Mouse (Mus musculus) right cerebral cortex, postnatal 14 days (tissue): ENCODE measurements at regions not wholly inside any gene's neighbourhood (a gene's known extent, or its start where the extent isn't known, plus 50 kb on each side); places are given as distances from the start of the nearest gene placed in this dataset.

Experiments used
- DNase-seq: peaks from one replicate; pipeline ENCODE4 v3.0.0; 2022

- DNase-seq, result no peak
Observed at GRCm38 (mm10) chr11:64579826-64580225, 143.4 kb upstream of the F930015N05Rik start.

- DNase-seq, result no peak
Observed at GRCm38 (mm10) chr11:64586056-64586455, 149.6 kb upstream of the F930015N05Rik start.

DNA sequence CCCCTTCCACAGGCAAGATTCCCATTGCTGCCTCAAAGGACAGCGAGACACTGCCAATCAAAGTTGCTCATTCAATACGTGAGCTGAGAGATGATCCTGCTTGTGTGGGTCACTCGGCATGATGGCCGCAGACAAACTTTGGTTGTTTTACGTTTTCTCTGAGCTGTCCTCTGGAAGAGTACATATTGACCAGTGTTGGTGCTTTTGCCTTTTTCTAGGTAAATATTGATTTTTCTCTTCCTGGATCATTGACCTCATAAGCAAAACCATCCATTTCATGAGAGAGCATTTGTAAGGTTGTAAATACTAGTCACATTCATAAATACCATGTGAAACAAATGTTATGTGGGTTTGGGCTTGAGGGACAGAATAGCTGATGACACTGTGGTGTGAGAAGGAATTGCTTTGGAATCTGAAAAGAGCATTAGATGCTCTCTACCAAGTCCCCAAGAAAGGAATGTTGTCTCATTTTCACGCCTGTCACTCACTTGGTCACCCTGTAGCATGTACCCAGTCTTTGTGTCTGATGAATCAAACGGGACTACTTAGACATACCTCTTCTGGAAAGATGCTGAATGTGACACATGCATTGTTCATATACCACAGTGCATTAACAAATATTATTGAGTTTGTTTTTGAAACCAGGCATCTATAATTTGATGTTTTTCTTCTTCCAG is 150.7 kb upstream of the F930015N05Rik start:
- DNase-seq, result no peak

DNA sequence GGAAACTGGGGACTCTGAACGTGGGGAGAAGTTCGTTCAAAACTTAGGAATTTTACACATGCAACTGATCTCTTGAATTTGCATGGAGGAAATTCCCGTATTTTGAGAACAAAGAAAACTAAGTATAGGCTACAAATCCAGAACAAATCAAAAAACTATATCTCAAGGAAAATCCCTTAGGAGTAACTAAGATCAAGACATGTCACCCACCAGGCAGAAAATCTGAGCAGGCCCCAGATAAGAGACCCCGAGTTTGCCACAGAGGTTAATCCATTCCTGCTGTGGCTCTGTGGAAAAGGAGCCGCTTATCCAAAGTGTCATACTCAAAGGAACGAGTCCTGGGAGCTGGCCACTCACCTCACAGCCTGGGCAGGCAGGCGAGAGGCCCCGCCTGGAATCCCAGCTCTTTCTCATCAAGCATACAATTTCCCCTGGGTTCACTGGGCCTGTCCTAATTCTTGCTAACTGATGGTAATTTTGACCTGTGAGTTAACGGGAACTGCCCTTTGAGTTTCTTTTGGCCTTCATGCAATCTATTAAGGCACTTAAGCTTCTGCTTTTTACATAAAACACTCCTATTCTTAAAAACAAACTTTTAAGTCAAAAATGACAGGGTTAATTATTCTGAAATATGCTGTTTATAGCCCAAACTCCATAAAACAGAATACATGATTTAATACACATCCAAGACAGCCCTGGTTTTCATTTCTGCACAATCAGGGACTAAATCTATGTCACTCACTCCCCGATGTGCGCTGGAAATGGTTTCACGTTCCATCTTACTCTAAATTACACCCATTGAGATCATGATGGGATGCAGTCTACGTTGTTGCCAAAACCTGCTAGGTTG is 151.5 kb upstream of the F930015N05Rik start:
- no peak for DNase-seq

- no peak for DNase-seq
Observed at GRCm38 (mm10) chr11:64588601-64588989, 152.1 kb upstream of the F930015N05Rik start.

DNA sequence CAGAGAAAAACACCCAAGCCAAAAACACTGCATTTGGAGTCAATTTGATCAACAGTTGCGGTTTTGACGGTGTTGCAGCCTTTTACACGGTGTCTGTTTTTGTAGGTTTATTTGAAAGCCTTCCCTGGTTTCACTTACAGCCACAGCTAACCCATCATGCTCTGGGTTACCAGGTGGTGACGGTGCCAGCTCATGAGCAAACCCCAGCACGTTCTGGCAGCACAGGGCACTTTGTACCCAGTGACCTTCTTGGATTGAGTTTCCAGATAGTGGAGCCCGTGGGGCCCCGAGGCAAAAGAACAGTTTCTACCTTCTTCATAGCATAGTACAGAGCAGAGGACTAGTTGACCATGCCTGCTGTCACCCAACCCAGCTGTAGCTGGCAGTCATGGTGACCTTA is 152.6 kb upstream of the F930015N05Rik start:
- no peak for DNase-seq

- DNase-seq, result no peak
Observed at GRCm38 (mm10) chr11:64590091-64590490, 153.6 kb upstream of the F930015N05Rik start.

DNA sequence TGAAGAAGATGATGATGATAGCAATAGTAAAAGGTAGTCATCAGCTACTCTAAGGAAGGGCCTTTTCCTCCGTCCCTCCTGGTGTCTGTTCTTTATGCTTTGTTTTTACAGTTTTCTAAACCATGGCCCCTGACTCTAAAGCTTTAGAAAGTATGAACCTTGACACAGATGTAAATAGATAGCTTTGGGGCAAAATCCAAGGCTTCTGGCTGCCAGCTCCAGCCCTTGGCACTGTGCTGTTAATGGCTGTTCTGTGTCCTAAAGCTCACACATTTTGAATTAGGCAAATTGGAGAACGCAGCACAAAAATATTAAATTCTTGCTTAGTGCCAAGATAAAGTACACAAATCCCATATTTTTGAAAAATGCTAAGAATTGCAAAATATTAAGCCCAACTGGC is 155.8 kb upstream of the F930015N05Rik start:
- no peak for DNase-seq

DNA sequence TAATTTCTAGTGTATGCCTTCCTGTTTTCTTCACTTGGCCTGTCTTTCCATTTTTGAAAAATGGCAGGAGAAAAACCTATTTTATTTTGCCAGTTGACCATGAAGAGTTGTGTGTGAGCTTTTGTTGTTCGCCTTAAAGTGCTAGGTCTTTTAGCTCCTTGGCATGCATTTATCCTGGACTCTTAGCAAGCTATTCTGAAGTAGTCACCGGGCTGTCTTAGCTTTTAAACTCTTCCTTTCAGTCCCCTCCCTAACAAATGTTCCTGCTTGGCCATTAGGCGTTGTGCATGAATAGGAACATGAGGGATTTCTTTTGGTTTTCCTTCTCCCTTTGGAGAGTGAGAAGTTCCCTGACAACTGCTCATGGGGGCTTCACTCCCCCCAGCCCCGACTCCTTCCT is 160.9 kb upstream of the F930015N05Rik start:
- DNase-seq, result no peak

DNA sequence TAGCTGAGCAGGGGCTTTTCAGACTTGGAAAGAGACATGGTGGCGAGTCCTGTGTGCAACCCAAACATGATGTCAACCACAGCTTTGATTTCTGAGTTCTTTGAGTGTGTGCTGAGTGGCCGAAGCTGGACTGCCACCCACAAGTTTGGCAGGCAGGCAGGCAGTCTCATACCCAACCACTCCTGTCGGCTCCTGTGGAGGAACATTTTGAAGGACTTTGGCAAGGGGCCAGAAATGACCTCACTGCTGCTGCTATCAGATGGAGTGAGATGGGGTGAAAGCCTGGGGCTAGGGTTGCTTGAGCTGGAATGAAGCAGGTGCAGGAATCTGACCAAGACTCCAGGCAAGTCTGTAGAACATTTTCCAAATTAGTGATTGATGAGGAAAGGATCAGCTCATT is 162.7 kb upstream of the F930015N05Rik start:
- no peak for DNase-seq

DNA sequence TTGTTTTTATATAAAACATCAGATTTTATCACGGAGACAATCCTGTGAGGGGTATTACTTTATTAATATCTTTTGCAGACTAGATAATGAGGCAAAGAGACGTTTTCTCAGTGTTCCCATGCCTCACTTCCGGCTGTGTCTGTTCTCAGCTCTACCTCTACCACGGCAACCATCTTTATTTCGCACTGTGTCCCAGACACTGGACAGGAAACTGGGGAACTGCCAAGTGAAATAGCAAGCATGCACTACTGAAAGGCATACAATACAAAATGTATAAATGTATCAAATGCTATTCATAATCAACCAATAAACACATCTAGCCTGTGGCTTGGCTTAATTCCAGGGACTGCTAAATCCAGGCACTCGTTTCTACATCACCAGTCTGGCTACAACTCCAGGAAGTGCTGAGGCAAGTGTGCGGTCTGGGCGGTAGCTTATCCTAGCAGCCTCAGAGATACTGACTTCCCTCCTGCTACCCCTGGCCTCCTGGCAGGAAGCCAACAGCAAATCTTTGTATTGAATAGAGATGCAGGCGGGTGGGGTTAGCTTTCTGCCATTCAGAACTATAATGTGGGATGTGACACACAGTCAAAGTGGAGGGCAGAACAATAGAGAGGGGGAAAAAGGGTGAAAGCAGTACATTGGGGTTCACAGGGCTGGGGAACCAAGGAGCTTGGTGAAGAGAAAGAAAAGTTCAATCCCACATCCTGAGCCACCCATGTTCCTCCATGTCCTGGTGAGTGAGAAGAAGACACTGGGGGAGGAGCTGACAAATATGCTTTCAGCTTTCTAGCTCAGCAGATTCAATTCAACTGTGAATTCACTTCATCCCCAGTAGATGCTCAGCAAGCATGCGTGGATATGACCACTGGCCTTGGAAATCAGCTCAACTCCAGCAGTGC is 164.0 kb upstream of the F930015N05Rik start:
- peak; percentile 17 for DNase-seq

DNA sequence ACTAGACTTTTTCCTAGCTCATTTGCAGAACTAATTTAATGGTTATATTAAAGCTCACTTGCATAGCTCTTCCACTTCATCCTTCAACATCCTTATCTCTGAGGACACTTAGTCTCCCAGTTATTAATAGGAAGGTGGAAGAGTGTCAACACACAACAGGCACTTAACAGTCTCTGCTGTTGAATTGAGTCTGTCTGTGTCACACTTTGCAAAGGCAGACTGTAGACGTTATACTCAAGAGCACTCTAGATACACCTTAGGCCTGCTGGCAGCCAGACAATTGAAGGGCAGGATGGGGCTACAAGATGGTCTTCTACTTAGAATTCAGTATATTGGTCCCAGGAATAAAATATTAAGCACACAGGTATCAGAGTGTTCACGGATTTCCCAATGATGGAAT is 172.6 kb upstream of the F930015N05Rik start:
- no peak for DNase-seq

DNA sequence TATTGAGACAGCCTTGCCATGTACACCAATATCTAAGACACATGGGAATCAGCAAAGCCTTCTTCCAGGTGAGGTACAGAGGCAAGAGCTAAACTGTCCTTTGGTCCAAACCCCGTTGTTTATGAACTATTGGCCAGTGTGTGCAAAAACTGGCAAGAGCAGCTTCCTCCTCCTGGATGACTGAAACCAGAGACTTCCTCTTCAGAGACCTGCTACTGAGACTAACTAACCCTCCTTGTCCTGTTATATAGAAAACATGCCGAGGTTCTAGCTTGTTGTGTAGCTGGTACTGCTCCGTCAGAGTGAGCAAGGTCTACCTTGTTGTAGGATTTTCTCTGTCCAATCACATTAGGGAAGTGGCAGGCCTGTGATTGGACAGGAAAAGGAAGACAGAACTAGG is 174.3 kb upstream of the F930015N05Rik start:
- no peak for DNase-seq

DNA sequence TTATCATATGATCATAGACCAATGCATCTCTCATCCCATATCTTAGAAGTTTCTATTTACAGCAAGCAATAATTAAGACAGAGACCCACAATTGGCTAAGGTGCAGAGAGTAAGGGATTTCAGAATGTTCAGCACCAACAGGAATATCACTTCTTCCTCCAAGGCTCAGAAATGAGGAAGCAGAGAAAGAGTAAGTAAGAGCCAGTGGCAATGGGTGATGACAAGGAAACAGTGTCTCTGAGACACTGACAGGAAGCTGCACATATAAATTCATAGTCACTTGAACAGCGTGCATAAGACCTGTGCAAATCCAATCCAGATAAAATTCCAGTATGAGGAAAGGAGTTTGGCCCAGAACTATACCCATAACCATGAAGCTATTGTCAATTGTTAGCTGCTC is 178.7 kb upstream of the F930015N05Rik start:
- DNase-seq, result no peak

DNA sequence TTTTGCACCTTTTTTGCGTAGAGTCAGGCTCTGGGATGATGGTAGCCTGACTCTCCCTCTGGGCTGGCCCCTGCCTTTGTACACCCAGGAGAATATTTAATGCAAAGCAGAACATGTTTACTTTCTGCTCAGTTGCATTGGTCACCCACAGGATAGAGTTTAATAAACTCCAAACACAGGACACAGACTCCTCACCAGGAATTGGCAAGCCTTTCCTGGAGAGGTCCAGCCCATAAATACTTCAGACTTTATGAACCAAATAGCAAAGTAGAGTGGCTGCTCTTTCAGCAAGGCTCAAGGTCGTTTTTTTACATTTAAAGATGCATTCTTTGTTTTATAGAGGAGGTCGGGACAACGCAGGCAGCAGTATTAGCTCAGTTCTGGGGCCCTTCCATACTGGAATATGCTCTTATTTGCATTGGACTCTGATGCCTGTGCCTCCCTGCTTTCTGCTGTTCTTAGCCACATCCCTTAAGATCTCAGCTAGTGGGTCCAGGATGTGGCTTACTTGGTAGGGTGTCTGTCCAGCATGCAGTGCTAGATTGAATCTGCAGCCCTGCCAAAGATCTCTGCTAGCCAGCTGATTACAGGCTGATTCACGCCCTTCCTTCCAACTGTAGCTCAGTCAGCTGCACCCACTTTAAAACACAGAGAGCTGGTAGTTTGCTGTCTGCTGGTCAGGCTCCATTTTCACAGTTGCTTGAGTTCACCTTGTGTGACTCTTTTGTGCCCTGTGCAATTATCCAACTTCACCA is 182.4 kb upstream of the F930015N05Rik start:
- no peak for DNase-seq

- DNase-seq, result no peak
Observed at GRCm38 (mm10) chr11:64627180-64627579, 190.7 kb upstream of the F930015N05Rik start.

DNA sequence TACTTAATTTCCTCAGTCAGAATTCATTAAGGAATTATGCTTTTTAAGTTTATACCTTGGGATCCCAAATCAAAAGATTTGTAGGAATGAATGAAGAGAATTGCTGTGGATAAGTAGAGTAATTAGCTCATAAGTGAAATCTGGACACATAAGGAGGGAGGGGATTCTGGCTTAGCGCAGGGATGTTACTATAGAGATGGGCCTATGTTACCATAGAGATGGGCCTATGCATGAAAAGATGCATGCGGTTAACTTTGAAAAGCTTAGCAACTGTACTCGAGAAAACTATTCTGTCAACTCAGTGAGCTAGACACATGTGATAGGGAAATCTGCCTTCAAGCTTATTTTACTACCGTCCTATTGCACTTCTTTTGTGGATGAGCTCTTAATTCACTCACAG is 204.5 kb upstream of the F930015N05Rik start:
- DNase-seq, result no peak

DNA sequence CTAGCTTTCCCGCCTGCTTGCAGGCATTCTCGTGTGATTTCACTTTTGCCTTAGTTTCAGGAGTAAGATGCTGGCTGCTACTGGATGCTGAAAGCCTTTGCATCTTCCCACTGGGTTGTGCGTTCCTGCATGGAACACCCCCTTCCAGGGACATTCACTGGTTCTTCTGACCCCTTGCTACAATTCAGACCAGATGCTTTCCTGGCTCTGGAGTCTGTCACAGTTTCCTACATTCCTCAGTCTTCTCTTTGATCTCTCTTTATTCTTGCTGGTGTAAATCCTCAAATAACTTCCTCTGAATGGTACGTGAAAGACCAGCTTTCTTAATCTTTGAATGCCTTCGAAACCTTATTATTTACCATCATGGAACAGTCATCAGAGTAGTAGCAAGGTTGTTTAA is 206.7 kb upstream of the F930015N05Rik start:
- no peak for DNase-seq

GRCm38 (mm10) chr11:64647938-64648337 is 211.5 kb upstream of the F930015N05Rik start:
- no peak for DNase-seq

DNA sequence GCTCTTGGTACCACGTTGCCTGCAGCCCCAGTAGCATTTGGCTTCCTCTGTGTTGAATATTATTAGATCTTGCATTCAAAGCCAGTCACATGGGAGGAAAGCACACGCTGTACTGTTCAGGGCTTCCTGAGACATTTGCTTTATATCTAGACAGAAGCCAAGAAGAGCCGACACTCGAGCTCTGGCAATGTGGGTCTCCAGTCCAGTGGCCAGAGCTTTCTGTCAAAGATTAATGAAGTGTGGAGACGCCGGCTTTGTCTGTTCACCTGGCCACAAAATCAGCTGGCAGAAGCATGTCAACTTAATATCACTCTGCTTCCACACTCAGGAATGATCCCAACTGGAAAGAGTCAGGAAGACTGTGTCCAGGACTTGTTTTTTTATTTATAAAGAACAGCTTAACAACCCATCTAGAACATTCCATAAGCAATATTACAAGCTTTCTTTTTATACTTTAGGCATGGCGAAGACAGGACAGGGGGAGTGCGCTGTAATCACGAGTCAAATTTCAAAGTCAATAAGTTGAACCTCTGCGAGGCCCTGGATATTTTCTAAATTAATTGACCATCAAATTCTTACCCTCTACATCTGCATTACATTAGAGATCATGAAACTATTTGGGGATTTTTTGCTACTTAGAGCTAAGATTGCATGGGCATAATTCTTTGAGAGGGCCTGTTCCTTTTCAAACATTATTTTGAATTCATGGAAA is 214.3 kb upstream of the F930015N05Rik start:
- no peak for DNase-seq

DNA sequence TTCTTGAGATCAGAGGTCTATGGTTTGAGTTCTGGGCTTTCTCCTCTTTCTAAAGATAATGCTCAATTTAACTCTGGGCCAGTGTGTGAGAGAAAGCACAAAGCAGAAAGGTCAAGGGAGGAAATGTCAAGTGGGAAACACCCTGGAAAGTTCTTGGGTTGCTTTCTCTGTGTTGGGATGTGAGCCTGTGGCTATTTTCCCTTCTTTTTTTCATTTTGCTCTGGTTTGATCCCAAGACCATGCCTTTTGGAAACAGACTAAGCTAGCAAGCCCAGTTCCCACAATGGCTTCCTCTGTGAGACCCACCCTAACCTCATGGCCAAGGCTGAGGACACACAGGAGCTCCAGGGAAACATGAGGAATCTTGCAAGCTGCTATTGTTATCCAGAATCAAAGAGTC is 216.4 kb upstream of the F930015N05Rik start:
- DNase-seq, result no peak

- DNase-seq, result no peak
Observed at GRCm38 (mm10) chr11:64655162-64655561, 218.7 kb upstream of the F930015N05Rik start.
